Mouse (Mus musculus) left cerebral cortex, adult 2 months (tissue): ENCODE measurements around the gene Ddx1. TPM values are rescaled to one million over a fixed set of nuclear protein-coding genes. Genes with fewer than 3 reads are reported as not detected.

Experiments used
- DNase-seq, 2 experiments: peaks; one replicate each; pipeline ENCODE4 v3.0.0; 2021 to 2022; ENCODE audit warnings: low spot score in 2 of 2, mixed read lengths in 1 of 2; ENCODE audit errors: extremely low spot score in 1 of 2
- H3K27ac ChIP-seq: fragments of 200-600 bp; 2 replicates; pipeline ENCODE4 v1.8.1; 2022
- H3K4me3 ChIP-seq: fragments of 200-600 bp; 2 replicates; pipeline ENCODE4 v1.8.1; 2022
- CTCF ChIP-seq: fragments of 200-600 bp; IDR thresholded peaks from 2 replicates; pipeline ENCODE4 v1.8.1; 2022; ENCODE audit warnings: antibody characterized with exemption, mild to moderate bottlenecking, moderate library complexity
- intact Hi-C: fragments of 180-260 bp; cut with DNase I; formaldehyde crosslinking; loops from one replicate; pipeline ENCODE4 v1.15.1; 2025
- long read RNA-seq, 2 experiments: library from polyadenylated mRNA; stranded (forward); transcript quantifications; one replicate each; pipeline ENCODE4 v2.0.0; 2021; ENCODE audit warnings: borderline mapping rate in 2 of 2
- total RNA-seq, 2 experiments: library from RNA; stranded (reverse); gene quantifications; 2 replicates each; pipeline ENCODE4 v1.2.3; 2021

Ddx1 gene
- total RNA-seq: 100 to 1,000 TPM; 114 to 129 TPM
- long read RNA-seq, experiment 1, full-length matches to known transcripts: 186 of 207 reads
- long read RNA-seq, experiment 1, partial matches to known transcripts: 6 of 207 reads
- long read RNA-seq, experiment 1, other reads (novel, unspliced or antisense): 15 of 207 reads
- long read RNA-seq, experiment 2, full-length matches to known transcripts: 133 of 153 reads
- long read RNA-seq, experiment 2, partial matches to known transcripts: 6 of 153 reads
- long read RNA-seq, experiment 2, other reads (novel, unspliced or antisense): 14 of 153 reads

DNA sequence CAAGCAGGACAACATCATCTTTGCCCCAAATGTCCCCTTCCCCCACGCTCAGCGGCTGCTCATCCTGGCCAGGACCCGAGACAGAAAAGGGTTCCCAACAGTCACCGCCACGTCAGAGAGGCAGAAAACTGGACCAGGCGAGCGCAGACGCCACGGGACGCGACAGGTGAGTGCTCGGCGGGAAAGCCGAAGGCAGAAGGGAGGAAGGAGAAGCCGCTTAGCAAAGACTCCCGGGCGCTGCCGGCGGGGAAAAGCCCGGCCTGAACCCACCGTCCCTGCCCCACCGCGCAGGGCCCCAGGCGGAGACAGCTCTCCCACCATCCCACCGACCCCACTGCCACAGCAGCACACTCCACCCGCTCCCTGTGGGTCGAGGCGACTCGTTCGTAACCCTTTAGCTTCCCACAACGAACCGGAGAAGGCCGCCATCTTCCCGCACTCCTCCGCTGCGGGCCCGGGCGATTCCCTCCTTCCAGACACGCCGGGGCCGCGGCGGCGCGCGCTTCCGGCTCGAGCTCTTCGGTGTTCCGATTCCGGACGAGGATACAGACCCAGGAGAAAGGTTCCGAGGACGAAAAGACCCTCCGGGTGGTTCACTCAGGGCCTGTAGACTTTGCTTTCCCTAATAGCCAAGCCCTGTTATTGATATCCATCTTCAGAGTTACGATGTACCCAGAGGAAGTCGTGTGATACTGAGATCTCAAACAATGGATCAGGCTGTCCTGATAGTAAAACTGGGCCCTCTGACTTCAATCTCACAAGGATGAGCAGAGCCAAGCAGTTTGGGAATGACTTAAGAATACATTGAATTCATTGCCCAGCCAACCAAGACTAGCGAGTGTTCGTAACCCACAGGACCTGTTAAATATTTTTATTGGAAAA is at the start of gene Ddx1:
Gene Ddx1 (minus strand): TSS at position 523 of the 882 bp plus-strand sequence.
- Histone ChIP-seq H3K4me3 (peak within 1 kb of the TSS; percentile 80), H3K27ac (peak within 1 kb of the TSS; percentile 82)
- DNase-seq: peak; percentile 81 to 87
- no peak for TF ChIP-seq CTCF
- intact Hi-C loops: loop anchor here (2.0 to 10.0 kb wide), 2 partner anchors 20 to 1964 kb away; partner anchors contain the start of gene Nbas

GRCm38 (mm10) chr12:13293421-13293881 is 44.4 kb upstream of the Ddx1 start:
- no peak overlapping the region for H3K27ac ChIP-seq
- intact Hi-C loops: no loop called here
- TF ChIP-seq CTCF: peak; percentile 64
- DNase-seq: no peak
- no peak overlapping the region for H3K4me3 ChIP-seq

- DNase-seq: no peak
- H3K27ac ChIP-seq: no peak overlapping the region
- no peak overlapping the region for H3K4me3 ChIP-seq
- no peak for TF ChIP-seq CTCF
- intact Hi-C loops: no loop called here
These were observed 42.4 kb upstream of the Ddx1 start for GRCm38 (mm10) chr12:13291453-13291852.

- DNase-seq: no peak
- peak overlapping the region; percentile 75 for H3K4me3 ChIP-seq
- peak overlapping the region; percentile 74; the same call in 1 of the 2 replicates for H3K27ac ChIP-seq
- intact Hi-C loops: loop anchor here (2.0 kb wide), 1 partner anchor 21 kb away; the partner anchor contains the start of gene Ddx1
- no peak for TF ChIP-seq CTCF
These were observed 20.8 kb upstream of the Ddx1 start for GRCm38 (mm10) chr12:13269570-13270390.

DNA sequence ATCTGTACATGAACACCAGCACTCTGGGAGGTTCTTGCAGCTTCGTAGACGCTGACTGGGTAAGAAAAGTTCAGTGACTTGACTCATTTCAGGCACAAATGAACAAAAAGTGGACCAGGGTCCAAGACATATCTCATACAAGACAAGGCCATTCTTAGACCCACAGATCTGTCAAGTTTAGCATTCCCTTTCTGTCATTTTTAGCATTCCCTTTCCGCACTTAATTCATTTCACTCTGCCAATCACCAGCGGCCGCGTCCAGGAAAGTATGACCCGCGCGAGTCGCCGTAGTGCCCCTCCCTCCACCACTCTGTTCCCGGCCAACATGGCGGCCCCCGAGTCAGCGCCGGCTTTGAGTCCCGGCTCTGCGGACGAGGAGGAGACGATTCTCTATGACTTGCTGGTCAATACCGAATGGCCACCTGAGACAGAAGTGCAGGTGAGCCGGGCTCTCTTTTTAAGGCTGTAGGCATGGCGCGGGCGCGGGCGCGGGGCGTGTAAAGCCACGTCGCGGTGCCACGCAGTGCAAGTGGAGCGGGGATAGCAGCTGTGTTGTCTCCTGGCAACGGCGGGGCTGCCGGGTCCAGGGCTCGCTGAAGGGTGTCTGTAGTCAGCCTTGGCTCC is 19.9 kb upstream of the Ddx1 start, which contains the start of gene Nbas:
Gene Nbas (plus strand): TSS at position 308 of the 624 bp plus-strand sequence.
- H3K4me3 ChIP-seq: peak within 1 kb of the TSS; percentile 75
- DNase-seq: peak; percentile 89 to 93
- intact Hi-C loops: loop anchor here (2.0 kb wide), 1 partner anchor 20 kb away; the partner anchor contains the start of gene Ddx1
- no peak for TF ChIP-seq CTCF
- H3K27ac ChIP-seq: peak within 1 kb of the TSS; percentile 74

DNA sequence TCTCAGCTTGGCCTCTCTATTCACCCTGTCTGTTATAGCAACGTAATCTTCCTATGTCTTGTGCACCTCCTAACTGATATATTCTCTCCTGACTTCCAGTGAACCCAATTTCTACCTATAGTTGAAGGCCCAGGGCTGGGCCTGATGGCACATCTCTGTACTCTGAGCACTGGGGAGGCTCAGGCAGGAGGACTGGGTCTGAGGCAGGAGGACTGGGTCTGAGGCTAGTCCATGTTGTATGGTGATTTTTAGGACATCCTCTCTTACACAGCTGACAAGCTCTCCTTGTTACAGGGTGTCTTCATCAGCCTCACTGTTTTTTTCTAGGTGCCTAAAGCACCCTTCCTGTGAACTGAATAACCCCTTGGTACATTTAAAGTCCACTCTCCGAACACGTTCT is 19.4 kb upstream of the Ddx1 start:
- intact Hi-C loops: loop anchor here (2.0 kb wide), 1 partner anchor 20 kb away; the partner anchor contains the start of gene Ddx1
- Histone ChIP-seq H3K4me3 (peak overlapping the region; percentile 75), H3K27ac (no peak overlapping the region; the same call in 1 of the 2 replicates)
- DNase-seq: no peak
- TF ChIP-seq CTCF: no peak

DNA sequence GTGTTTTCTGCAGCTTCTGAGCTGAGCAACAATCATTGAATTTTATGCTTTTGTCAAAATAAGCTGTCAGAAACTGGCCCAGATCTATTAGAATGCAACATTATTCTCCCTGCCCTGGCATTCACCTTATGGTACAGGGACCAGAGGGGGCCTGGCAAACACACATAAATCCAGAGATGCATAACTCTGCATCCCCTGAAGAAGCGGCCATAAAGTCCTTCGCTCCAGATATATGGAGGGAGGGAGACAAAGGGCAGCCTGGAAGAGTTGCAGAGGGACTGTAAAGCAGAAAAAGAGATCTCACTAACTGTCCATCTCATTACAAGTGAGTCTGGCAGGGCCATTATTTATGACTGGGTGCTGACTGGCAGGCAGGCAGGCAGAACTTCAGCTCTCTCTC is 6.7 kb upstream of the Ddx1 start:
- no peak for DNase-seq
- Histone ChIP-seq H3K4me3 (no peak overlapping the region), H3K27ac (no peak overlapping the region)
- intact Hi-C loops: no loop called here
- no peak for TF ChIP-seq CTCF

- Histone ChIP-seq H3K4me3 (no peak overlapping the region), H3K27ac (no peak overlapping the region)
- TF ChIP-seq CTCF: no peak
- intact Hi-C loops: no loop called here
- no peak for DNase-seq
These were observed 6.1 kb upstream of the Ddx1 start for GRCm38 (mm10) chr12:13255068-13255467.

DNA sequence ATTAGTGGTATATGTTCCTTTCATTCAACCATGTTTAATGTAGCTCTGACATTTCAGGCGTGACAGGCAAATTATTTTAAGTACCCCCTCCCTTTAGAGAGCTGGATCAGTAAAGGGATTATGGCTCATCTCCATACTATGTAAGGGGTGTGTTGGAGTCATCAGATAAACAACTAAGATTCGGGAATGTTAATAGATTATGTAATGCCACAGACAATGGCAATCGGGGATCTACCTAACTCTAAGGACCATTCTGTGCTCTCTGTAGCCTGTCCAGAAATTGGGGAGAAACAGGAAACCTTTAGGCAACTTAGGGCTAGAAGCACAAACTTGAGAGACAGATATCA is 533 bp upstream of the Ddx1 start:
- no peak for DNase-seq
- peak overlapping the region; percentile 80 for H3K4me3 ChIP-seq
- TF ChIP-seq CTCF: no peak
- H3K27ac ChIP-seq: peak overlapping the region; percentile 82
- intact Hi-C loops: loop anchor here (2.0 to 10.0 kb wide), 2 partner anchors 19 to 1965 kb away; partner anchors contain the start of gene Nbas

DNA sequence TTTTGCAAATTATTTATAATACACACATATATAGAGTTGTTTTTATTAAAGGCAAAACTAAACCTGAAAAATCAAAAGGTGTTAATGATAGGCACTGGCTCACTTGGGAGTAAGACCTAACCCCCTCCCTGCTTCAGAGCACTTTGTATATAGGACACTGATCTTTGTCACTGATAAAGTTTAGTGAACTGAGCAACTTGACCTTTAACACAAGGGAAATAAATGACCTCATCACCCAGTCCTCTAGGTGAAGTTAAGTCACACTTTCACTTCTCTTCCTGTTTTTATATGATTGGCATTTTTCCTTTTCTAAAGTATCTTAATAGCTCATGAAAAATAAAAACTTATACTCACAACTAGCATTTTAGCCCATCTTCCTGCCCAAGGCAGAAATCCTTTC is 6.6 kb downstream of the Ddx1 start:
- TF ChIP-seq CTCF: no peak
- intact Hi-C loops: loop anchor here (2.0 to 10.0 kb wide), 2 partner anchors 14 to 1958 kb away; no protein-coding TSS in a partner anchor

More for the DNA sequence above, 6.6 kb downstream of the Ddx1 start:
- Histone ChIP-seq H3K4me3 (no peak overlapping the region), H3K27ac (no peak overlapping the region)
- no peak for DNase-seq
